Mouse (Mus musculus) heart, embryonic 12.5 days (tissue): ENCODE results near the gene Pou6f1. TPM values are rescaled to one million over a fixed set of nuclear protein-coding genes. Genes with fewer than 3 reads are reported as not detected.

Experiments used
- ATAC-seq: fragments of 200-750 bp; cut with Nextera tagmentation; 2 replicates; pipeline ENCODE4 v1.8.0; 2017; ENCODE audit warnings: moderate TSS enrichment, moderate library complexity; ENCODE audit not compliant: insufficient number of reproducible peaks, low FRiP score
- H3K27ac ChIP-seq: fragments of 300-500 bp; sonication (generic); 2 replicates; pipeline ENCODE4 v1.5.1; 2016; ENCODE audit warnings: mild to moderate bottlenecking, moderate library complexity; ENCODE audit not compliant: poor library complexity, severe bottlenecking
- H3K27me3 ChIP-seq: fragments of 300-500 bp; sonication (generic); replicated peaks from 2 replicates; pipeline ENCODE4 v1.6.1; 2016; ENCODE audit warnings: mild to moderate bottlenecking, moderate library complexity
- H3K36me3 ChIP-seq: fragments of 300-500 bp; sonication (generic); 2 replicates; pipeline ENCODE4 v1.6.1; 2016; ENCODE audit warnings: mild to moderate bottlenecking, moderate library complexity
- H3K4me1 ChIP-seq: fragments of 300-500 bp; sonication (generic); replicated peaks from 2 replicates; pipeline ENCODE4 v1.6.1; 2016; ENCODE audit warnings: mild to moderate bottlenecking
- H3K4me2 ChIP-seq: fragments of 300-500 bp; sonication (generic); 2 replicates; pipeline ENCODE4 v1.6.1; 2016; ENCODE audit warnings: mild to moderate bottlenecking, moderate library complexity
- H3K4me3 ChIP-seq: fragments of 300-500 bp; sonication (generic); 2 replicates; pipeline ENCODE4 v1.5.1; 2016; ENCODE audit warnings: mild to moderate bottlenecking
- H3K9ac ChIP-seq: fragments of 300-500 bp; sonication (generic); 2 replicates; pipeline ENCODE4 v1.6.1; 2016; ENCODE audit warnings: mild to moderate bottlenecking, moderate library complexity
- H3K9me3 ChIP-seq: fragments of 300-500 bp; sonication (generic); replicated peaks from 2 replicates; pipeline ENCODE4 v1.6.1; 2016; ENCODE audit warnings: mild to moderate bottlenecking, moderate library complexity
- WGBS: fragments of 180-500 bp; shearing (Covaris S2); methylation state at CpG from one replicate; pipeline ENCODE4 v1.1.7; 2016; 5-methylcytosine and 5-hydroxymethylcytosine counted together
- polyA plus RNA-seq: library from polyadenylated mRNA; unstranded; fragments of >200 nt; fragmentation: Nextera tagmentation; extraction: Ambion mirVana; gene quantifications from 2 replicates; pipeline ENCODE4 v1.2.1, GENCODE M21; 2016

Gene Pou6f1
- polyA plus RNA-seq, 1 experiment from 2014 or later = 4.7 TPM

DNA sequence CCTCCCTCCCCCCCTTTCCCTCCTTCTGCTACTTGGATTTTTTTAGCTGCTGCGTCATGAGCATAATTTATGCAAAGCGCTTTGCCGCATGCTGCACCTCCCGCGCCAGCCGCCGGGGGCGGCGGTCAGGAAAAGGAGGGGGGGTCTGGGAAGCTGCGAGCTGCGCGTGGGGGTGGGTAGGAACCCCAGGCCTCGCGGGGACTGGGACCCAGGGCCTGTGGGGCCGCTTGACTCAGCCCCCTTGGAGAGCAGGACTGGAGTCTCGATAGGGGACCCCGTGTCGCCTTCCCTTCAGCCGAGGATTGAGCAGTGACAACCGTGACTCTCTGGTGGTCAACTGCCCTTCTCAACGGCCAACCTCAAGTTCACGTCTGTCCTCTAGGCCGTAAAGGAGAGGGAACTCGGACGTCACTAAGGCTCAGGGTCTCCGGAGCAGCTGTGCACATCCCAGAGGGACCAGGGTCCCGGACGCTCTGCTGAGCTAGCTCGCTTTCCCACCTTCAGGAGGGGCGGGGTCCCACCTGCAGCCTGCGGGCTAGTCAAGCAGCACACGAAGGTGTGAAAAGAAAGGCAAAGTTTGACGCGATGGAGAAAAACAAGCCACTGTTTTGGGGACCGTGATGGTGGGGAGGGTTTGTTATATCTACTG is 387 bp upstream of the Pou6f1 start:
- ATAC-seq = peak; percentile 38
- Histone ChIP-seq H3K27ac (no peak overlapping the region), H3K27me3 (peaks cover 27% of the 10 kb centered on the region), H3K9me3 (no peaks in the 10 kb centered on the region), H3K4me1 (peaks cover 14% of the 10 kb centered on the region), H3K4me3 (peak overlapping the region; percentile 67), H3K9ac (peak overlapping the region; percentile 81), H3K4me2 (peak overlapping the region; percentile 99), H3K36me3 (no peaks in the 10 kb centered on the region)
- WGBS = 1% methylated on average over 35 of the region's 35 CpGs

GRCm38 (mm10) chr15:100598883-100599275 is 905 bp downstream of the Pou6f1 start:
- Histone ChIP-seq H3K27me3 (peaks cover 27% of the 10 kb centered on the region), H3K4me2 (peak overlapping the region; percentile 99), H3K4me1 (peaks cover 8% of the 10 kb centered on the region), H3K36me3 (no peaks in the 10 kb centered on the region), H3K9me3 (no peaks in the 10 kb centered on the region), H3K9ac (peak overlapping the region; percentile 81), H3K4me3 (peak overlapping the region; percentile 67), H3K27ac (no peak overlapping the region; the same call in 1 of the 2 replicates)
- 1% methylated on average over 12 of the region's 12 CpGs for WGBS
- no peak for ATAC-seq

- H3K27ac ChIP-seq = no peak overlapping the region
- no peak for ATAC-seq
Observed at GRCm38 (mm10) chr15:100598287-100598882, 1.4 kb downstream of the Pou6f1 start.

GRCm38 (mm10) chr15:100592817-100593216 is 7.0 kb downstream of the Pou6f1 start:
- Histone ChIP-seq H3K4me3 (no peak overlapping the region), H3K9ac (no peak overlapping the region), H3K4me2 (no peak overlapping the region), H3K9me3 (no peaks in the 10 kb centered on the region), H3K4me1 (no peaks in the 10 kb centered on the region), H3K27ac (no peak overlapping the region), H3K27me3 (0 out of 2 replicates have a peak, but pooled peaks cover 3% of the 10 kb centered on the region), H3K36me3 (peaks cover 4% of the 10 kb centered on the region; the same call in 1 of the 2 replicates)
- 81% methylated on average over 6 of the region's 6 CpGs for WGBS
- no peak for ATAC-seq

More at GRCm38 (mm10) chr15:100598287-100598882, 1.4 kb downstream of the Pou6f1 start:
- Histone ChIP-seq H3K4me3 (peak overlapping the region; percentile 67), H3K4me2 (peak overlapping the region; percentile 99), H3K4me1 (peaks cover 8% of the 10 kb centered on the region), H3K36me3 (no peaks in the 10 kb centered on the region), H3K9ac (peak overlapping the region; percentile 81), H3K9me3 (no peaks in the 10 kb centered on the region), H3K27me3 (peaks cover 23% of the 10 kb centered on the region)
- WGBS = 18% methylated on average over 9 of the region's 9 CpGs

- Histone ChIP-seq H3K4me2 (no peak overlapping the region), H3K27ac (no peak overlapping the region), H3K9me3 (no peaks in the 10 kb centered on the region), H3K27me3 (0 out of 2 replicates have a peak, but pooled peaks cover 3% of the 10 kb centered on the region), H3K36me3 (peaks cover 19% of the 10 kb centered on the region), H3K4me3 (no peak overlapping the region), H3K4me1 (no peaks in the 10 kb centered on the region), H3K9ac (no peak overlapping the region)
- WGBS = 64% methylated on average over 8 of the region's 8 CpGs
- no peak for ATAC-seq
Observed at GRCm38 (mm10) chr15:100590436-100590835, 9.3 kb downstream of the Pou6f1 start.

DNA sequence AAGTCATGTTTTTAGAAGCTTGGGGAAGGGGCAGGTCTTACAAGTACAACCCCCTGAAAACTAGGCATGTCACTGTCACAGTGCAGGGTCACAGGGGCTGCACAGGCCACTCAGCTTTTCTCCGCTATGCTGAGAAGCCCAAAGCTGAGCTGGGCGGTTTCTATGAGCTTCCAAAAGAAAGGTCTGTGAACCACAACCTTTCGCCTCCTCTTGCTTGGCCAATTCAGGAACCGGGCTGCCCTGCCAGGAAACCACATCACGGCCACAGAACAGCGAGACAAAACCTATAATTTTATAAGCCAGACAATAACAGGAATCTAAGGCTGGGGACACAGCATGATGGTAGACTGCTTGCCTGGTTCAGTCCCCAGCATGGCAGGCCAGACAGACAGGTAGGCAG is 11.5 kb downstream of the Pou6f1 start:
- Histone ChIP-seq H3K4me3 (no peak overlapping the region), H3K27me3 (0 out of 2 replicates have a peak, but pooled peaks cover 7% of the 10 kb centered on the region), H3K9ac (no peak overlapping the region), H3K4me1 (no peaks in the 10 kb centered on the region), H3K36me3 (peaks cover 21% of the 10 kb centered on the region), H3K27ac (no peak overlapping the region), H3K9me3 (no peaks in the 10 kb centered on the region), H3K4me2 (no peak overlapping the region)
- 80% methylated on average over 6 of the region's 6 CpGs for WGBS
- no peak for ATAC-seq

DNA sequence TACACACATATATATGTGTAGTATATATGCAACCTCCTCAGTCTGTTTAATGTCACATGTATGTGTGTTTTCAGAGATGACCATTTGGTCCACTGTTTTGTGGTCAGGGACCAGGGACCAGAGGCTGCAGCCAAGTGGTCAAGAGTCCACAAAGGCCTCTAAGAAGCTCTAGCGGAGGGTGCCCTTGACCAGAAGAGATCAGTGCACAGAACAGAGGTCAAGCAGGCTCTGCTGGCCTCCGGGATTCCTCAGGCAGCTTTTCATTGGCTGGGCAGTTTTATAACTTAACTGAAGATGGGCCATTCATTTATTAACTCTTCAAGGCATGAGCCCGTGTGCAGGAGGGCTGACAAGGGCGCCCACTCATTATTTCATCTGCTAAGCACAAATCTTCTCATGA is 12.6 kb downstream of the Pou6f1 start:
- Histone ChIP-seq H3K36me3 (peaks cover 27% of the 10 kb centered on the region), H3K4me3 (no peak overlapping the region), H3K4me2 (no peak overlapping the region), H3K27me3 (0 out of 2 replicates have a peak, but pooled peaks cover 3% of the 10 kb centered on the region), H3K4me1 (no peaks in the 10 kb centered on the region), H3K9me3 (no peaks in the 10 kb centered on the region), H3K27ac (no peak overlapping the region), H3K9ac (no peak overlapping the region)
- WGBS = 79% methylated on average over 4 of the region's 4 CpGs
- ATAC-seq = no peak

- WGBS = 87% methylated on average over 16 of the region's 16 CpGs
- Histone ChIP-seq H3K27me3 (0 out of 2 replicates have a peak, but pooled peaks cover 3% of the 10 kb centered on the region), H3K27ac (no peak overlapping the region), H3K36me3 (peaks cover 27% of the 10 kb centered on the region), H3K9ac (no peak overlapping the region), H3K4me1 (no peaks in the 10 kb centered on the region), H3K4me2 (no peak overlapping the region), H3K9me3 (no peaks in the 10 kb centered on the region), H3K4me3 (no peak overlapping the region)
- ATAC-seq = no peak
Observed at GRCm38 (mm10) chr15:100585931-100586330, 13.9 kb downstream of the Pou6f1 start.

- Histone ChIP-seq H3K4me3 (no peak overlapping the region), H3K9me3 (no peaks in the 10 kb centered on the region), H3K9ac (no peak overlapping the region), H3K4me1 (no peaks in the 10 kb centered on the region), H3K4me2 (no peak overlapping the region), H3K36me3 (peaks cover 13% of the 10 kb centered on the region; the same call in 1 of the 2 replicates), H3K27me3 (0 out of 2 replicates have a peak, but pooled peaks cover 3% of the 10 kb centered on the region), H3K27ac (no peak overlapping the region)
- WGBS = 80% methylated on average over 10 of the region's 10 CpGs
- no peak for ATAC-seq
Observed at GRCm38 (mm10) chr15:100580108-100580507, 19.7 kb downstream of the Pou6f1 start.

DNA sequence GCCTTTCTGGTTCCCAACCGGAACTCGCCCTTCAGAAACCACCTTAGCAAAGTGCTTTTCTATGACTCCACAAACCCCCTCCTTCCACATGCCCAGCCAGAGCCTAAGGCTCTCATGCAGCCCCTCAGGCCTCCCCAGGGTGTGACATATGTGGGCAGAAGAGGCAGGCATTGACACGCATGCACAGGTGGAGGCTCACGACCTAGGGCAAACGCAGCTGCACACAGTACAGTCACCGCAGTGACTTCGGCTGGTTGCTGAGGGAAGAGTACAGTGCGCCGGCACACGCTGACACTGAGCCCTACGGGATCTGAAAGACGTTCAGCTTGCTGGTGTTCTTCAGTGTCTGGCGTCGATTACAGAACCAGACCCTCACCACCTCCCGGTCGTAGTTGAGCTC is 21.8 kb downstream of the Pou6f1 start:
- H3K4me2 ChIP-seq = no peak overlapping the region
- H3K4me3 ChIP-seq = no peak overlapping the region
- no peak overlapping the region for H3K9ac ChIP-seq
- ATAC-seq = no peak
- 80% methylated on average over 16 of the region's 16 CpGs for WGBS
- H3K4me1 ChIP-seq = peaks cover 13% of the 10 kb centered on the region
- no peaks in the 10 kb centered on the region for H3K27me3 ChIP-seq
- no peaks in the 10 kb centered on the region for H3K9me3 ChIP-seq
- no peak overlapping the region for H3K27ac ChIP-seq
- peaks cover 9% of the 10 kb centered on the region; the same call in 1 of the 2 replicates for H3K36me3 ChIP-seq

GRCm38 (mm10) chr15:100576810-100577209 is 23.0 kb downstream of the Pou6f1 start:
- H3K9me3 ChIP-seq = no peaks in the 10 kb centered on the region
- peaks cover 7% of the 10 kb centered on the region; the same call in 1 of the 2 replicates for H3K36me3 ChIP-seq
- no peak overlapping the region for H3K27ac ChIP-seq
- ATAC-seq = no peak
- peaks cover 13% of the 10 kb centered on the region for H3K4me1 ChIP-seq
- no peak overlapping the region for H3K9ac ChIP-seq
- H3K27me3 ChIP-seq = no peaks in the 10 kb centered on the region
- 68% methylated on average over 6 of the region's 6 CpGs for WGBS
- H3K4me3 ChIP-seq = no peak overlapping the region
- H3K4me2 ChIP-seq = no peak overlapping the region
